Mouse (Mus musculus) frontal cortex, postnatal 14 days (tissue): ENCODE measurements around the gene Eif6.
A peak's percentile ranks its signal among the peaks of the same experiment; 100 is the strongest.

Experiments
- DNase-seq, 2 experiments: peaks; one replicate each; pipeline ENCODE4 v3.0.0; 2022; ENCODE audit warnings: low spot score in 2 of 2

Gene Eif6

DNA sequence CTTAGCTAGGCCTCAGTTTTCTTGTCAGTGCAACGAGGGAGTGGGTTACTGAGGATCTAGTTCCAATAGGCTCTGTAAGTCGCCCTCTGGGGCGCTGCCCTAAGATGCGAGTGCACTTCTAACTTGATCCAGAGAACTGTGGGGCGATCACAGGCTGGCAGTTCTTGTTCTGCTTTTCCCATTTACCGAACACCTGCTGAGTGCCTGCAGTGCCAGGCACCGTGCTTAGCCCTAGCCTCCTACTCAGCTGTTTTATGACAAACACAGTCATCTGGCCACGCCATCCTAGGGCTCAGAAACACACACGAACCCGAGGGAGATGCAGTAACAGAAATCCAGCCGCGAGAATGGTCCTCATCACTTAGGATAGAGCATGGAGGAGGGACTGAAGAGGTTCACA, 33.8 kb downstream of the Eif6 start:
- no peak for DNase-seq

- DNase-seq, result no peak
Measured at GRCm38 (mm10) chr2:155787949-155788931, 38.5 kb downstream of the Eif6 start.

GRCm38 (mm10) chr2:155786905-155787304, 39.8 kb downstream of the Eif6 start:
- DNase-seq, result no peak

GRCm38 (mm10) chr2:155784534-155784933, 42.2 kb downstream of the Eif6 start:
- DNase-seq, result no peak

- no peak for DNase-seq
Measured at GRCm38 (mm10) chr2:155779506-155779905, 47.2 kb downstream of the Eif6 start.

DNA sequence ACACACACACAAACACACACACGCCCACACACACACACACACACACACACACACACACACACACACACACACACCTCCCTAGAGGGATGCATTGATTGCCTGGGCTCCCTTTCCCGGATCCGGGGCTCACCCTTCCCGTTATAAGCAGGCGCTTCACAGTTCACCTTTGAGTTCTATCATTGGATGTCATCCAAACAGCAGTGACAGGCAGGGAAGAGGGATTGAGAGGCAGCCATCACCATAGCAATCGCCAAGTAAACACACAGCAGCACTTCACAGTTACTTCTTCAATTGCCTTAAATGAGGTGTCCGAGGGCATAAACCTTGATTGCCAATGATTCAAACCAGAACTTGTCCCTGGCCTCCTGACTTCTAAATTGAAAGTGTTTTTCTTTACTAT, 47.7 kb downstream of the Eif6 start:
- DNase-seq, result no peak

DNA sequence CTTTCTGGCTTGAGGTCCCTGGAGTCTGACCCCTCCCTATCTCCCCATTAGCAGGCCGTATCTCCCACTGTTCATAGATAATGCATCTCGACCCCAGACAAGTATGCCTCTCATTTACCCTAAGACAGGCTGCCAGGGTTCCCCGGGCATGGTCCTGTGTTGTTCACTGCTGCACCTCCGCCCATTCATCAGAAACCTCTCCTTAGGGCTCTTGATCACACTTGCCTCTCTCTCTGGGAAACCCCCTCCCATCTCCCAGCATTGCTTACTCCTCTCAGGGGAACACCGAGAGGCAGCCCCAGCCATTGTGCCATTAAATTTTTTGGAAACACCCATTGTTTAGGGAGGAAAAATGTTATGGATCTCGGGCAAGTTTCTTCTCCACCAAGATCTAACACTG, 48.7 kb downstream of the Eif6 start:
- no peak for DNase-seq

DNA sequence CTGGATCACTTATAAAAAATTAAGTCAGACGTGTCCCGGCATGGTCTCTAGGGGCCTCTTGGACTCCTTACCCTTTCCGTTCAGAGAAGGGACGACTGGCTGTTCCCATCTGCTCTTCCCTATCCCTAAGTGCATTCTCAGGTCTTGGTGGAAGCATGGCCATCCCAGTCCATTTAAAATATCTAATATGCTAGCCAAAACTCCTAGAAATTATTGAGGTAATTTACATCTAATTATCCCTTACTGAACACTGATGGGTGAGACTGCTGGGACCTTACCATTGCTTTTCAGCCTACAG, 49.1 kb downstream of the Eif6 start:
- no peak for DNase-seq

DNA sequence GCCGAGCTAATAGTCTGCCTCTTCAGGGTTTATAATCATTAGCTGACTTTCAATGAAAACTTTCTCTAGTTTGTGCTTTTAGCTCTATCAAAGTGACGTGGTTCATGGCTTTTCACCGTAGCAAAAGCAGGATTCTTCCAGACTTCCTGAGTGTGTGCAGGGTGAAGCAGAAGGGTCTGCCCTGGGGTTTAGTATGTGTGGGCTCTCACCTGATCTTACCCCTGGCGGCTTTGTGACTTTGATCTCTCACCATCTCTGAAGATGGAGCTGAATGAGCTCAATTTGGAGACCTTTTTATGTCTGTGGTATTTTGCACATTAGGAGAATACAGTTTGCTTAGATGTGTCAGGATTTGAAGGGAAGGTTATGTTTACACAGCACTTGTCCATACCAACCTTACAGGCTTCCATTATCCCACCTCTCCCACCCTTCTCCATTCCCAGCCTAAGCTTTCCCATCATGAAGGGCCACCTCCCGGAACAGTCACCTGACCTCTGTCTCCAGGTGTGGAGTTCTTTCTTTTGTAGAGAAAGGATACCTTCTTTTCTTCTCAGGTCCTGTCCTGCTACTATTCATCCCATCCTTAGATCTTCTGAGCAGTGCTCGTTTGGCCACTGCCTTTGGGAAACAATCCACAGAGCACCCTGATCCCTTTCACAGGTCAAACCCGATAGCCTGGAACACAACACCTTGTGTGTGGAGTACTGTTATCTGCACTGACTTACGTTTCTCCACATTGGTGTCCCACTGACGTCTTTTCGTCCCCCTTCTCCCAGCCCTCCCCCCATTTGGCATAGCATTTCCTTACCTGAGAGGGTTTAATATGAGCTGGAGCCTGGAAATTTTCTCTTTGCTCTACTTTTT, 49.7 kb downstream of the Eif6 start:
- DNase-seq, result no peak

- DNase-seq, result peak; percentile 17 to 30
Measured at GRCm38 (mm10) chr2:155775685-155776263, 51.0 kb downstream of the Eif6 start.

GRCm38 (mm10) chr2:155774927-155775684, 51.6 kb downstream of the Eif6 start, which contains the start of gene Mmp24:
TSS of gene Mmp24 (plus strand) at chr2:155775342.
- DNase-seq, result no peak

GRCm38 (mm10) chr2:155774261-155774926, 52.3 kb downstream of the Eif6 start:
- DNase-seq, result no peak

DNA sequence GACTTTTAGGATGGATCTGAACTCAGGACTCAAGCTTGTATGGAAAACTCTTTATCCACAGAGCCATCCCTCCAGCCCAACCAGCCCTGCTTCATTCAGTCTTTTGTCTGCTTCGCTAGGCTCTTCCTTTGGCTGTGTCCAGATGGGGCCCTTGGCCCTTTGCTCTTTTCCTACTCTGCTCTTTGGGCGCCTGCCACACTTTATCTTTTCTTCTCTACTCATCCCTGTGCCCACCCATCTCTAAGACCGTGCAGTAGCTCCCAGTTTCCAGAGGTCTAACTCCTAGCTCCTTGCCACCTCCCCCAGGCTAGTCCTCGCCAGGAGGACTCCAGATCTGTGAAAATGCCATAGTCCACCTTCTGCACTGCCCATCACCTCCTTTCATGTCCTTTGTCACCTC, 53.1 kb downstream of the Eif6 start:
- no peak for DNase-seq
